Mouse (Mus musculus) heart, embryonic 16.5 days (tissue): ENCODE measurements around the gene Emc1. TPM values are rescaled to one million over a fixed set of nuclear protein-coding genes. Genes with fewer than 3 reads are reported as not detected.

Source experiments
- ATAC-seq: fragments of 200-750 bp; cut with Nextera tagmentation; replicated peaks from 2 replicates; pipeline ENCODE4 v1.8.0; 2017; ENCODE audit warnings: moderate number of reproducible peaks; ENCODE audit not compliant: insufficient read depth, low FRiP score; ENCODE audit errors: extremely low read depth
- H3K27ac ChIP-seq: fragments of 300-500 bp; sonication (generic); 2 replicates; pipeline ENCODE4 v1.5.1; 2014; ENCODE audit warnings: mild to moderate bottlenecking, low read length, control low read depth, moderate library complexity
- H3K27me3 ChIP-seq: fragments of 300-500 bp; sonication (generic); 2 replicates; pipeline ENCODE4 v1.6.1; 2014; ENCODE audit warnings: low read length, mixed read lengths; ENCODE audit not compliant: control insufficient read depth, insufficient read depth
- H3K36me3 ChIP-seq: fragments of 300-500 bp; sonication (generic); 2 replicates; pipeline ENCODE4 v1.6.1; 2014; ENCODE audit not compliant: control insufficient read depth, insufficient read depth
- H3K4me1 ChIP-seq: fragments of 300-500 bp; sonication (generic); 2 replicates; pipeline ENCODE4 v1.6.1; 2014; ENCODE audit warnings: low read length, mixed read lengths; ENCODE audit not compliant: control insufficient read depth, insufficient read depth
- H3K4me2 ChIP-seq: fragments of 300-500 bp; sonication (generic); 2 replicates; pipeline ENCODE4 v1.6.1; 2014; ENCODE audit warnings: low read depth, mild to moderate bottlenecking, control low read depth, low read length
- H3K4me3 ChIP-seq: fragments of 300-500 bp; sonication (generic); 2 replicates; pipeline ENCODE4 v1.5.1; 2014; ENCODE audit warnings: mild to moderate bottlenecking, control low read depth, low read length
- H3K9ac ChIP-seq: fragments of 300-500 bp; sonication (generic); 2 replicates; pipeline ENCODE4 v1.6.1; 2014; ENCODE audit warnings: low read length, control low read depth
- H3K9me3 ChIP-seq: fragments of 300-500 bp; sonication (generic); replicated peaks from 2 replicates; pipeline ENCODE4 v1.6.1; 2016; ENCODE audit warnings: low read length; ENCODE audit not compliant: control insufficient read depth
- WGBS: fragments of 180-500 bp; shearing (Covaris S2); extraction: QIAGEN DNeasy Blood & Tissue Kit; methylation state at CpG from one replicate; pipeline ENCODE4 v1.1.7; 2014; 5-methylcytosine and 5-hydroxymethylcytosine counted together
- polyA plus RNA-seq: library from polyadenylated mRNA; unstranded; fragments of >200 nt; fragmentation: Nextera tagmentation; extraction: Ambion mirVana; gene quantifications from 2 replicates; pipeline ENCODE4 v1.2.1, GENCODE M21; 2015

Emc1 gene
- polyA plus RNA-seq, 1 experiment from 2014 or later, result 38.2 TPM

- no peaks in the 10 kb centered on the region for H3K4me1 ChIP-seq
- H3K27ac ChIP-seq, result no peak overlapping the region
- 0 out of 2 replicates have a peak overlapping the region, but pooled peaks have one; percentile 21 for H3K9ac ChIP-seq
- 40% methylated on average over 5 of the region's 5 CpGs for WGBS
- H3K9me3 ChIP-seq, result no peaks in the 10 kb centered on the region
- peaks cover 10% of the 10 kb centered on the region for H3K36me3 ChIP-seq
- no peak overlapping the region for H3K4me3 ChIP-seq
- H3K4me2 ChIP-seq, result no peak overlapping the region
- ATAC-seq, result no peak
- H3K27me3 ChIP-seq, result no peaks in the 10 kb centered on the region
Measured at GRCm38 (mm10) chr4:139343718-139344117, 8.7 kb upstream of the Emc1 start.

- 83% methylated on average over 23 of the region's 23 CpGs for WGBS
- H3K9me3 ChIP-seq, result no peaks in the 10 kb centered on the region
- H3K9ac ChIP-seq, result no peak overlapping the region
- H3K4me2 ChIP-seq, result no peak overlapping the region
- no peaks in the 10 kb centered on the region for H3K27me3 ChIP-seq
- peaks cover 2% of the 10 kb centered on the region; the same call in 1 of the 2 replicates for H3K4me1 ChIP-seq
- no peak overlapping the region for H3K27ac ChIP-seq
- H3K36me3 ChIP-seq, result peaks cover 16% of the 10 kb centered on the region
- ATAC-seq, result no peak
- H3K4me3 ChIP-seq, result no peak overlapping the region
Measured at GRCm38 (mm10) chr4:139345416-139346019, 6.9 kb upstream of the Emc1 start.

GRCm38 (mm10) chr4:139352832-139353231, 445 bp downstream of the Emc1 start:
- 2% methylated on average over 7 of the region's 7 CpGs for WGBS
- no peaks in the 10 kb centered on the region for H3K9me3 ChIP-seq
- H3K27ac ChIP-seq, result peak overlapping the region; percentile 97
- H3K4me2 ChIP-seq, result peak overlapping the region; percentile 98
- H3K9ac ChIP-seq, result peak overlapping the region; percentile 95
- peaks cover 18% of the 10 kb centered on the region for H3K36me3 ChIP-seq
- ATAC-seq, result peak; percentile 15; the same call in 1 of the 2 replicates
- H3K27me3 ChIP-seq, result no peaks in the 10 kb centered on the region
- H3K4me3 ChIP-seq, result peak overlapping the region; percentile 90
- H3K4me1 ChIP-seq, result peaks cover 17% of the 10 kb centered on the region

GRCm38 (mm10) chr4:139357211-139357610, 4.8 kb downstream of the Emc1 start:
- 90% methylated on average over 3 of the region's 3 CpGs for WGBS
- ATAC-seq, result no peak
- Histone ChIP-seq H3K4me3 (no peak overlapping the region), H3K4me2 (no peak overlapping the region), H3K27ac (no peak overlapping the region), H3K4me1 (peaks cover 4% of the 10 kb centered on the region; the same call in 1 of the 2 replicates), H3K36me3 (peaks cover 48% of the 10 kb centered on the region), H3K9ac (no peak overlapping the region), H3K27me3 (no peaks in the 10 kb centered on the region), H3K9me3 (no peaks in the 10 kb centered on the region)

GRCm38 (mm10) chr4:139360761-139361548, 8.6 kb downstream of the Emc1 start:
- Histone ChIP-seq H3K9me3 (no peaks in the 10 kb centered on the region), H3K9ac (no peak overlapping the region), H3K4me1 (no peaks in the 10 kb centered on the region), H3K4me3 (no peak overlapping the region), H3K27ac (no peak overlapping the region), H3K36me3 (peaks cover 67% of the 10 kb centered on the region), H3K4me2 (no peak overlapping the region), H3K27me3 (no peaks in the 10 kb centered on the region)
- WGBS, result 76% methylated on average over 11 of the region's 11 CpGs
- ATAC-seq, result no peak

GRCm38 (mm10) chr4:139367336-139367735, 14.9 kb downstream of the Emc1 start:
- Histone ChIP-seq H3K4me1 (no peaks in the 10 kb centered on the region), H3K4me2 (no peak overlapping the region), H3K36me3 (peaks cover 69% of the 10 kb centered on the region), H3K27ac (no peak overlapping the region), H3K27me3 (no peaks in the 10 kb centered on the region), H3K4me3 (no peak overlapping the region), H3K9ac (no peak overlapping the region), H3K9me3 (no peaks in the 10 kb centered on the region)
- no peak for ATAC-seq
- WGBS, result 85% methylated on average over 3 of the region's 3 CpGs

- H3K9me3 ChIP-seq, result no peaks in the 10 kb centered on the region
- H3K4me3 ChIP-seq, result no peak overlapping the region
- peaks cover 67% of the 10 kb centered on the region for H3K36me3 ChIP-seq
- no peak overlapping the region for H3K4me2 ChIP-seq
- no peaks in the 10 kb centered on the region for H3K4me1 ChIP-seq
- H3K27ac ChIP-seq, result no peak overlapping the region
- ATAC-seq, result no peak
- WGBS, result 88% methylated on average over 5 of the region's 5 CpGs
- no peaks in the 10 kb centered on the region for H3K27me3 ChIP-seq
- H3K9ac ChIP-seq, result no peak overlapping the region
Measured at GRCm38 (mm10) chr4:139368038-139368437, 15.7 kb downstream of the Emc1 start.

GRCm38 (mm10) chr4:139373130-139373529, 20.7 kb downstream of the Emc1 start:
- no peak for ATAC-seq
- 92% methylated on average over 4 of the region's 4 CpGs for WGBS
- Histone ChIP-seq H3K27me3 (no peaks in the 10 kb centered on the region), H3K4me3 (no peak overlapping the region), H3K27ac (no peak overlapping the region), H3K36me3 (peaks cover 52% of the 10 kb centered on the region), H3K9me3 (no peaks in the 10 kb centered on the region), H3K9ac (no peak overlapping the region), H3K4me2 (no peak overlapping the region), H3K4me1 (no peaks in the 10 kb centered on the region)

GRCm38 (mm10) chr4:139373531-139373930, 21.1 kb downstream of the Emc1 start:
- Histone ChIP-seq H3K4me3 (no peak overlapping the region), H3K36me3 (peaks cover 48% of the 10 kb centered on the region), H3K27ac (no peak overlapping the region), H3K27me3 (no peaks in the 10 kb centered on the region), H3K4me1 (no peaks in the 10 kb centered on the region), H3K4me2 (no peak overlapping the region), H3K9ac (no peak overlapping the region), H3K9me3 (no peaks in the 10 kb centered on the region)
- WGBS, result 87% methylated on average over 10 of the region's 10 CpGs
- ATAC-seq, result no peak
